Mouse (Mus musculus) neutrophil, adult 5-6 weeks (primary cell): ENCODE data around the gene Rad51d. TPM values are rescaled to one million over a fixed set of nuclear protein-coding genes. Genes with fewer than 3 reads are reported as not detected.
"Not testable (repeated sequence)": the region's sequence is repeated elsewhere in the genome, so short reads cannot be mapped to it uniquely, and the experiment has no call there.

Source experiments
- ATAC-seq: fragments of 151-379, 151-347 bp; 2 replicates; pipeline ENCODE4 v1.8.0; 2017; ENCODE audit warnings: mild to moderate bottlenecking, moderate TSS enrichment; ENCODE audit not compliant: insufficient number of reproducible peaks, poor library complexity, low FRiP score, severe bottlenecking; ENCODE audit errors: extremely low read depth
- total RNA-seq: library from RNA; stranded (forward); fragments of 200-1000 nt; gene quantifications from 2 replicates; pipeline ENCODE4 v1.2.3, GENCODE M21; 2017

The Rad51d gene
- total RNA-seq = 20.1 and 22.5 TPM in 2 replicates

- peak; percentile 93 for ATAC-seq
Observed at GRCm38 (mm10) chr11:82890342-82890762, at the start of gene Rad51d. Rad51d (minus strand) TSS chr11:82890614.

DNA sequence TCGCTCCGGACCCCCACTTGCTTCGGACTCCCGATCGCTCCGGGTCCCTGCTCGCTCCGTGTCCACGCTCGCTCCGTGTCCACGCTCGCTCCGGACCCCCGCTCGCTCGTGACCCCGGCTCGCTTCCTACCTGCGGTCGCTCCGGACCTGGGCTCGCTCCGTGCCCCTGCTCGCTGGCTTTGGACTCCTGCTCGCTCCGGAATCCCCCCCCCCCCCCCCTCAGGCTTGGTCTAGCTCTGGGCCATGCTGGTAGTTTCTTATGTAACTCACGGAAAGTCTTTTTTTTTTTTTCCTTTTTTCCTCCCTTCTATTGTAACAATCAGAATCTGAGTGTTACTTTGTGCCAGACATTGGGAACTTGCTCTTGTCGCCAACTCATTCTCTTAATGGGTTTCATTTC is 42.8 kb upstream of the Rad51d start:
- ATAC-seq = no peak

DNA sequence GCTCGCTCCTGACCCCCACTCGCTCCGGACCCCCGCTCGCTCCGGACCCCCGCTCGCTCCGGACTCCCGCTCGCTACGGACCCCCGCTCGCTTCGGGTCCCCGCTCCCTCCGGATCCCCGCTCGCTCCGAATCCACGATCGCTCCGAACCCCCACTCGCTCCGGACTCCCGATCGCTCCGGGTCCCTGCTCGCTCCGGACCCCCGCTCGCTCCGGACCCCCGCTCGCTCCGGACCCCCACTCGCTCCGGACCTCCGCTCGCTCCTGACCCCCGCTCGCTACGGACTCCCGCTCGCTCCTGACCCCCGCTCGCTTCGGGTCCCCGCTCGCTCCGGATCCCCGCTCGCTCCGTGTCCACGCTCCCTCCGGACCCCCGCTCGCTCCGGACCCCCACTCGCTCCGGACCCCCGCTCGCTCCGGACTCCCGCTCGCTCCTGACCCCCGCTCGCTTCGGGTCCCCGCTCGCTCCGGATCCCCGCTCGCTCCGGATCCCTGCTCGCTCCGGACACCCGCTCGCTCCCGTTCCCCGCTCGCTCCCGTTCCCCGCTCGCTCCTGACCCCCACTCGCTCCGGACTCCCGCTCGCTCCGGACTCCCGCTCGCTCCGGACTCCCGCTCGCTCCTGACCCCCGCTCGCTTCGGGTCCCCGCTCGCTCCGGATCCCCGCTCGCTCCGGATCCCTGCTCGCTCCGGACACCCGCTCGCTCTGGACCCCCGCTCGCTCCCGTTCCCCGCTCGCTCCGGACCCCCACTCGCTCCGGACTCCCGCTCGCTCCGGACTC is 41.4 kb upstream of the Rad51d start:
- not testable (repeated sequence) for ATAC-seq

- ATAC-seq = not testable (repeated sequence)
Observed at GRCm38 (mm10) chr11:82931161-82931560, 40.7 kb upstream of the Rad51d start.

GRCm38 (mm10) chr11:82930391-82930955 is 40.1 kb upstream of the Rad51d start:
- ATAC-seq = not testable (repeated sequence)

GRCm38 (mm10) chr11:82929633-82929950 is 39.2 kb upstream of the Rad51d start:
- no peak for ATAC-seq

- ATAC-seq = no peak
Observed at GRCm38 (mm10) chr11:82928897-82929632, 38.7 kb upstream of the Rad51d start.

- ATAC-seq = not testable (repeated sequence)
Observed at GRCm38 (mm10) chr11:82923910-82924309, 33.5 kb upstream of the Rad51d start.

DNA sequence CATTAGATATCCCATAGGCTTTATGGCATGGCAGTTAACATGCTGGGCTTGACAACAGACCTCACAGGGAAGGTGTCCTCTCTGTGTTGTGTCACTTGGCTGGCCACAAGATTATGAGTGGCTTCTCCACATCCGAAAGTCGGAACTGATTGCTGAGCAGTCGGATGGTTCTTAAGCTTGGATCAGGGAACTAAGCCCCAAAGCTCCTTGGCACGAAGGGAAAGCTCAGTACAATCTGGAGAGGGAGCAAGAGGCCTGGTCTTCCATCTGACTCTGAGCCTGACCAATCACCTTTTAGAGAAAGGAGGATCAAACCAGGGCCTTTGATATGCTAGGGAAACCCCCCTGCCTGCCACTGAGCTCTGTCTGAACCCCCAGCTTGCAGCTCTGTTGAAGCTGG is 31.3 kb upstream of the Rad51d start:
- no peak for ATAC-seq

DNA sequence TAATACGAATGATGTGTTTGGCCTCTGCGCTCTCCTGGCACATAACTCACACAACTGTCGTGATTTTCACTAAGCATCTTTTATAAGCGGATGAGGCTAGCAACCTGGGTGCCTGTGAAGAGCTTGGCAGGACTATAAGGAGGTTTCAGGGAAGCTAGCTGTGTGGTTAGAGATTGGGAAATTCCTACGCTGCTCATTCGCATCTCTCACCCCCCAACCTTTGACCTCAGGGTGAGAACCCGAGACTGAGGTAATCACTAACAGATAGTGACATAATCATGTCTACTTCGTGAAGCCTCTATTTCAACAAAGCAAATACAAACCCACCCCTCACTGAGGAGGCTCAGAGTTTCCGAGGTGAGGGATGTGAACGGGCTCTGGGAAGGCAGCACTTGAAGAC is 30.4 kb upstream of the Rad51d start:
- no peak for ATAC-seq

- ATAC-seq = peak; percentile 80
Observed at GRCm38 (mm10) chr11:82914711-82915352, 24.4 kb upstream of the Rad51d start.

- ATAC-seq = no peak
Observed at GRCm38 (mm10) chr11:82910679-82911389, 20.4 kb upstream of the Rad51d start.

GRCm38 (mm10) chr11:82910250-82910649 is 19.8 kb upstream of the Rad51d start, which contains the start of gene Unc45b:
Unc45b (plus strand) TSS chr11:82910550.
- no peak for ATAC-seq

- no peak for ATAC-seq
Observed at GRCm38 (mm10) chr11:82908608-82908989, 18.2 kb upstream of the Rad51d start.

DNA sequence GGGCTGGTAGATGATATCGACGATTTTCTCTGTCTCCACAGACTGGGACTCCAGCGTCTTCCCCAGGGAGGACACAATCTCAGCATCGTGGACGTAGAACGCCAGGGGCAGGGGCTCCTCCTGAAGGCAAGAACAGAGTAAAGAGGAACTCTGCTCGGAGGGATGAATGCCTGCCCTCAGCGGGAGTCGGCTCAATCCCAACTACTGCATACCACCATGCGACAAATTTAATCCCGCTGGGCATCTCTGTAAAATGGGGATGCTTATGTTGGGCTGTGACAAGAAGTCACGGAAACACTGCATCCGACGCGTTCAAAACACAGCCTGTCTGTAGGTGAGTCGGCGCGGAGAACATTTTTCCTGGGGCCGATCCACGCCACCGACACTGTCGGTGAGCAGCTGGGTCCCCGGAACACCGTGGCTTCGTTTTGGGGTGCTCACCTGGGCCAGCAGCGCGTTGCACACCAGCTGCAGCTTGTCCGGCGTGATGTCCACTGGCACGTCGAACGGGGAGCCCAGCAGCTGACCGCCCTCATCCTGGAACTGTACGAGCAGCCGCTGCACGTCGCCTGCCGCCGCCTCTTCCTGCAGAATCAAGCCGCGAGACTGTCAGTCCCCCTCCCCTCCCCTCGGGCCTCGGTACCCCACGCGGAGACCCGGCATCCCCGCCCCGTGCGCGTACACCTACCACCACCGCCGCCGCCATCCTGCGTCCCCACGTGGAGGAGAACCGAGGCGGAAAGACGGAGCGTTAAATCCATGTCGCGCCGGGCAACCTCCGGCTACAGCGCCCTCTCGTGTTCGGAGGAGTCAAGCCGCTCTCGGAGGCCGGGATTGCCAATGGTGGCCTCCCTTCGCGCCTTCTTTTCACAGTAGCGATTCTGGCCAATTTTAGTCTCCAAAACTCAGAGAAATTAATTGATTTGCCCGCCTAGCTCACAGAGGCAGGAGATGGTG is 17.5 kb upstream of the Rad51d start, which contains the start of gene Nle1:
Gene Nle1 (minus strand): TSS at position 761 of the 957 bp plus-strand sequence.
- ATAC-seq = peak; percentile 92

GRCm38 (mm10) chr11:82905816-82906215 is 15.4 kb upstream of the Rad51d start:
- no peak for ATAC-seq

- no peak for ATAC-seq
Observed at GRCm38 (mm10) chr11:82904952-82905351, 14.5 kb upstream of the Rad51d start.
